Mouse (Mus musculus) neutrophil, adult 5-6 weeks (primary cell): ENCODE measurements around the gene Cisd1. TPM values are rescaled to one million over a fixed set of nuclear protein-coding genes. Genes with fewer than 3 reads are reported as not detected.

Experiments
- ATAC-seq: fragments of 151-379, 151-347 bp; 2 replicates; pipeline ENCODE4 v1.8.0; 2017; ENCODE audit warnings: mild to moderate bottlenecking, moderate TSS enrichment; ENCODE audit not compliant: insufficient number of reproducible peaks, poor library complexity, low FRiP score, severe bottlenecking; ENCODE audit errors: extremely low read depth
- total RNA-seq: library from RNA; stranded (forward); fragments of 200-1000 nt; gene quantifications from 2 replicates; pipeline ENCODE4 v1.2.3, GENCODE M21; 2017

Cisd1 gene
- total RNA-seq, 1 experiment from 2014 or later, result 4.7 TPM

DNA sequence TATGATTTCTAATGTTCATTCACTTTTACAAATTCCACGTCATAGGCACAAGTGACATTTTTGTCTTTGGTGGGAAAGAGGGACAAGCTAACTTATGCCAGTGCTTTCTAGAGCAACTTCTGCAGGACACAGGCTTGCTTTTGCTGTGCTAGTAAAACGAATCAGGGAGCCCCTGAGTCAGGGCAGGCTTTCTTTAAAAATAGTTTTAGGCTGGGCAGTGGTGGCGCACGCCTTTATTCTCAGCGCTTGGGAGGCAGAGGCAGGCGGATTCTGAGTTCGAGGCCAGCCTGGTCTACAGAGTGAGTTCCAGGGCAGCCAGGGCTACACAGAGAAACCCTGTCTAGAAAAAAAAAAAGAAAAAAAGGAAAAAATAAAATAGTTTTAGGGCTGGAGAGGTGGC is 12.8 kb downstream of the Cisd1 start:
- ATAC-seq, result no peak

DNA sequence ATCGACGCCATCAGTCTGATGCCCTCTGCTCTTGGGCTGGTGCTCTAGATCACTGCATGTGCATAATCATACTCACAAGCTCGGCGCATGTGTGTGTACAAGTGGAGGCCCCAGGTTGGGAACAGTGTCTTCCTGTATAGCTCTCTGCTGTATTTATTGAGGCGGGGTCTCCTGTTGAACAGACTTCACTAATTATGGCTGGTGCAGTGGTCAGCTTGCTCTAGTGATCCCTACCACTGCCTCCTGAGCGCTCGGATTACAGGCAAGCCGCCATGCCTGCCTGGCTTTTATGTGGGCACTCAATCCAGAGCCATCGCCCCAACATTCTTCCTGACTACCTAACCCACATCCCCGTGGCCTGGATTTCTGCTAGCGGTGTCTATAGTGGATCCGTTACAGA is 14.7 kb downstream of the Cisd1 start:
- no peak for ATAC-seq

DNA sequence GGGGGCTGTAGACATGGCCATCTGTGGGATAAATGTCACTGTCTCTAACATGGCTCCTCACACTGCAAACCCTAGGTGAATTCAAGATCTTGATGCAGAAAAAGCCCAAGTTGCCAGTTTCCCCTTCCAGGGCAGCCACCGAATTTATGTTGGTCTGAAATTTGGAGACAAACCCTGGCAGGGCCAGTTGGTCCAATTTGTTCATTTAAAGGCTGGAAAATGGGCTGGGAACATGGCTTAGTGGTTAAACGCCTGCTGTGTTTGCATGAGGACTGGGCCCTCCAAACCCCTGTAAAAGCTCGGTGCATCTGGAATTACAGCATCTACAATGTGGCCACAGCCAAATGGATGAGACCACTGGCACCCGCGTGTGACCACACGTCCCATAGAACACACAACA is 15.5 kb downstream of the Cisd1 start:
- ATAC-seq, result no peak

DNA sequence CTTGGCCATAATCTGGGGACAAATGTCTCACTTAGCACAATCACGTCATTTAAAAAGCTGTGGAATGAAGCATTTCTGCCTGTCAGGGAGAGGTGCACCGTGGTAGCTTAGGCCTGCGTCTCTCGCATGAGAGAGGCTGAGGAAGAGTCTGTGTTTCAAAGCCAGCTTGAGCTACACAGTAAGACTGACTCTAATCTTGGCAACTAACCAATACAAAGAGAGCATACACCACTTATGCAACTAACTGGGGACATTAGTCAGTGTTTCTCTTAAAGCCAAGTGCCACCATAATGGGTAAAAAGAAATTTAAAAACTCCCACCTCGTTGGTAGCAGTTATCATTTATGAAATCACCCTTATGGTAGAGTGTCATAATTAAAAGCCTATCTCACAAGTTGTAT is 15.9 kb downstream of the Cisd1 start:
- no peak for ATAC-seq

DNA sequence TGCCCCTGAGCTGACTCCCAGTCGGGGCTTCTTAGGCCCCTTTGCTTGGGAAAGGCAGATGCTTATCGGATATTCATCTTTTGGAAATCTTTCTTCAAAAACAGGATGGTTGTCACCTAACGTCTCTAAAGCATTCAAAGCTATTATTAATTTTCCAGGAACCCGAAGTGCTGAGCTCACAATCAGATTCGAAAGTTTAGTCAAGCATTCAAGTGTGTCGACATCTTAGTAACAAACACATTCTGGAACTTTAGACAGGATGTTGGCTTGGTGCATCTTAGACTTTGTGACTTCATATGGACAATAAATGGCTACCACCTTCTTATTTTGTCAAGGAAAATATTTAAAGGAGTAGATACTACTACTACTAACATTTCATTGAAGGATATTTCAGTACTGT is 16.4 kb downstream of the Cisd1 start:
- no peak for ATAC-seq

DNA sequence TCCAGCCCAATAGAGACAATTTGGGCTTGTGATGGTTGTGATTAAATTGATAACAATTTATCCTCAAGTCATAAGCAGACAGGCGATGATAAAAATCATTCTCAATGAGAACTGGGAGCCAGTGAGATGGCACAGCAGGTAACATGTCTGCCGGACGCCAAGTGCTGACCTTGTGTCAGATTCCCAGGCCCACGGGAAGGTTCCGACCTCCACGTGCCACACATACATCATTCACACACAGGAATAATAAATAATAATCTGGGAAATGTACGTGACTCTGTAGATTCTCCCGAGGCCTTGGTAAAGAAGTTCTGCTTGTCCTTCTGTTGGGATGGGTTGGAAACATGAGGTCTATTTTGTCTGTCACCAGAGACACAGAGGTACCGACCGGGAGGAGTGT is 17.4 kb downstream of the Cisd1 start:
- no peak for ATAC-seq

DNA sequence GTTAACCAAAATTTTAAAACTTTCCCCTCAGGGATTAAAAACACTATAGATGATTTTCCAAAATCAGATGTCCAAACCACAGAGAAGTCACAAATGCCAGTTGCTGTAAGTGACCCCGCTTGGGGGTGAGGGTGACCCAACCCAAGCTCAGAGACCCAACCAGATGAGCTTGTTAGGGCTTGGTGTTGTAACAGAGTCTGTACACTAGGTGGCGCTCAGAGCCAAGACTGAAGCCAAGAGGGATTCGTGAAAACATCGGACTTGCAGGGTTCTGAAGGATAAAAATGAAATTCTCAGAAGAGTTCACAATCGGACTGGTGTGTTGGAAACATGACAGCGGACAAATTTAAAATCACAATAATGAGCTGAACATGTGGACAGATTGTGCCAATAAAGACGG is 18.0 kb downstream of the Cisd1 start:
- peak; percentile 73 for ATAC-seq

DNA sequence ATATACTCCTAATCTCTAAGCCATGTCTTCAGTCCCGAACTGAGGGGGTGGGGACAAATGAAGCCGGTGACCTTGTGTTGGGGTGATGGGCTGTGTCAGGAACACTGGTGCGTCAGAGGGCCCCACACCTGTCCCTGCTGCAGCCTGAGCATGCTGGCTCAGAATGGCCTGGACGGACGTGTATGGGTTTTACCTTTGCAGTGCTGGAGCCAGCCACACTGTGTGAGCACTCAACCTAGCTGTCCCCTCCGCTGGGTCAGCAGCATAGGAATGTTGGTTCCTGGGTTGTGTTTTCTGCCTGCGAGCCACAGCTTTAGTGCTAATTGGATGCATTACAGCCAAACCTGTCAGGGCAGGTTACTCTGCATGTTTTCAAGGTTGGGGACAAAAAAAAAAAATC is 18.6 kb downstream of the Cisd1 start:
- ATAC-seq, result no peak

DNA sequence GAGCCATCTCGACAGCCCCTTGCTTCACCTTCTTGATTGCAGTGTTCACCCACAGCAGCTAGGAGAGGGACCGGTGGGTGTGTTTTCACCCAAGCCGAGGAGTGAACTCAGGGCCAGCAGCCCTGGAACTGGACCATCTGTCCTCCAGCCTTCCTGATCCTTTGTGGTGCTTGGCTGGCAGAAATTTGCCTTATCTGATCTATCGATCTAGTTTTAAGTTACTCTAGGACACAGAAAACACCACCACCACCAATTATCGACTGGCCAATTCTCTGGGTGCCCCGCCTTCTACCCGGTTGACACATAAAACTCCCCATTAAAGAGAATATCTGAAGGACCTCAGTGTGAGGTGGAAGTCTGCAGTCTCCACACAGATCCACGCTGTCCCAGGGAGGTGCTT is 21.1 kb downstream of the Cisd1 start:
- no peak for ATAC-seq

DNA sequence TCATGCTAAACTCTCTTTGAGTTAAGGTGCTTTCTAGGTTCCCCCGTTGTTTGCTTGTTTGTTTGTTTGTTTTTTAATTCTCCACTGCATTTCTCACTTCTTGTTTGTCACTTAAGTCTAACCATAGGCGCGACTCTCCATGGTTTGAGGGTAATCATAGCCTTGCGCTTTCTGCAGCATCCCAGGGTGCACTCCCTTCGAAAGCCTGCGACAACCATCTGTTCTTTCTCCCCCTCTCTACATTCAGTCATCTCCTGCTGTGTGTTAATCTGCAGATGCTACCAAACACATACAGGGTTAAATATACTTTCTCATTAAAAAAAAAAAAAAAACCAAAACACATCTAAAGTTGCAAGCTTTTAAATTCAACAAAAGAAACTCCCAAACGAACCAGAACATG is 28.3 kb downstream of the Cisd1 start:
- no peak for ATAC-seq

DNA sequence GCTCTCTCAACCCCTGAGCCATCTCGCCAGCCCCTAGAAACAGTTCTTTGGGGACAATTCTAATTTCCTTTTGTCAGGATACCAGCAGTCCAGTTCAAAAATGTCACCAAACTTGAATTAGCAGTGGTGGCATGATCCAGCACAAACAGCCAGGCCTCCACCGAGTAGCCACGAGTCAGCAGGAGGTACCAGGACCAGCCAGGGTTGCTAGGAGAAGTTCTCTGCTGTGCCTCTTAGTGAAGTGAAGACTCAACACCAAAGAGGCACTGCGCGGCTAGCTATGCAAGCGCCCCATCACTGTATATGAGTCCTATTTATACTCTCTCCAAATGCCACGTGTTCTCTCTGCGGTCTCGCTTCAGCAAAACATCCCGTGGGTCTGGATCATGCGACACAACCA is 28.7 kb downstream of the Cisd1 start:
- ATAC-seq, result no peak

DNA sequence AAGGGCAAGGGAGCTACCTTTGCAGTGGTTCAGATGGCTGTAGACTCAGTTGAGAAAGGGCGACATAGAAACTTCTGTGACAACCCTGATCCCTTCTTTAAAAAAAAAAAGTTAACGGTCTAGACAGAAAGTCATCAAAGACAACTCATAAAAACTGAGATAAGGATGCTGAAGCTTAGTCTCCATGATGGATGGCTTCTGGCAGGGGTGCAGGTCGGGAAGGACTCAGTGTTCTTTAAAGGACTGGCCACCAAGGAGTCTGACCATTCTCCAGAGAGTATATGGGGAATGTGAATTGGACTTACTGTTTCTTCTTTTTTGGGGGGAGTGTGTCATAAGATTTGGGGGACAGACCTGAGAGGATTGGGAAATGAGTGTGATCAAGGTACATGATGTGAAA is 30.2 kb downstream of the Cisd1 start:
- no peak for ATAC-seq

DNA sequence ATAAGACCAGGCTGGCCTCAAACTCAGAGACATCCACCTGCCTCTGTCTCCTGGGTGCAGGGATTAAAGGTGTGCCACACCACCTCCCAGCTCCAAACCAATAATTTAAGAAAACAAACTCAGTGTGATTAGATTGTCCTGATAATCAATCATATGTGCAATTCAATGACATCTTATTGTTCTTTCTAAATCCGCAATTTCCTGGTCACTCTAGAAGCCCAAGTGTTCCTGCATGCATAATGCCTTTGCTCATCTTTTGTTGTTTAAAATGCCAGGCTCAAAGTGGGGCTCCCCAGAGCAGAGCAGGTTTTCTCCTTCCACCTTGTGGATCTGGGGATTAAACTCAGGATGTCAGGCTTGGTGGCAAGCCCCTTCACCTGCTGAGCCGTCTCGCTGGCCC is 34.5 kb downstream of the Cisd1 start:
- ATAC-seq, result no peak

DNA sequence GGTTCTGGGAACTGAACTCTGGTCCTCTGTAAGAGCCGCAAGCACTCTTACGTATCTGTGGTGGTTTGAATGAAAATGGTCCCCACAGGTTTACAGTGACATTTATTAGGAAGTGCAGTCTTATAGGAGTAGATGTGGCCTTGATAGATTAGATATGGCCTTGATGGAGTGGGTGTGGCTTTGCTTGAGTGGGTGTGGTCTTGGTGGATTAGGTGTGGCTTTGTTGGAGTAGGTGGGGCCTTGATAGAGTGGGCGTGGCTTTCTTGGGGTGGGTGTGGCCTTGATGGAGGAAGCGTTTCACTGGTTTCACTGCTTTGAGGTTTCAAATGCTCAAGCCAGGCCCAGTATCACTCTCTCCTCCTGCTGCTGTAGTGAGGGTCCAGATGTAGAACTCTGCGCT is 36.6 kb downstream of the Cisd1 start:
- ATAC-seq, result no peak

DNA sequence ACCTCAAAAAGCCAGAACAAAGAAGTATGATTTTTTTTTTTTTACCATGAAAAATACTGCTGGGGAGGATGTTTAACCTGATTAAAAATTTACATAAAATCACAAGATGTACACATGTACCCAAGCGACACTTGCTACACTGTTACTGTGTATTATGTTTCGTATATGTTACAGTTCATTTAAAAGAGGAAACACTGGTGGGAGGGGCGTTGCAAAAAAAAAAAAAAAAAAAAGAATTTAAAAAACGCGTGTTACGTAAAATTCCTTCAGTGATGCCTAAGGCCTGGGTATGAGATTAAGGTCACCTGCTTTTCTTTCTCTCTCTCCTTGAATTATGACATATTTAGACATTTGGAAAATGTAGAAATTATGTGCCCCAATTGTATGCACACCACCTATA is 38.0 kb downstream of the Cisd1 start:
- no peak for ATAC-seq

DNA sequence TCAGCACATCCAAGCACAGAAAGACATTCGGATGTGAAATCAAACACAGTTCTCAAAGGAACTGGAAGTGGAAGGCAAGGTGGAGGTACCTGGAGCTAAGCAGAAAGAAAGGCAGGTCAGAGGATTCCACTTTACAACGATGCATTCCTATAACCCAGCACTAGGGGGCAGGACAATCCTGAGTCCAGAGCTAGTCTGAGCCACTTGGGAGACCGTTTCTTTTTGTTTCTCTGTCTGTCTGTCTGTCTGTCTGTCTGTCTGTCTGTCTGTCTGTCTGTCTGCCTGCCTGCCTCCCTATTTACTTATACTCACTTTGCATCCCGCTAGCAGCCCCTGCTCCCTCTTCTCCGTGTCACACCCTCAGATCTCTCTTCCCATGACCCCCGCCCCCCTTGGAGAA is 38.6 kb downstream of the Cisd1 start:
- ATAC-seq, result peak; percentile 69; the same call in 1 of the 2 replicates

DNA sequence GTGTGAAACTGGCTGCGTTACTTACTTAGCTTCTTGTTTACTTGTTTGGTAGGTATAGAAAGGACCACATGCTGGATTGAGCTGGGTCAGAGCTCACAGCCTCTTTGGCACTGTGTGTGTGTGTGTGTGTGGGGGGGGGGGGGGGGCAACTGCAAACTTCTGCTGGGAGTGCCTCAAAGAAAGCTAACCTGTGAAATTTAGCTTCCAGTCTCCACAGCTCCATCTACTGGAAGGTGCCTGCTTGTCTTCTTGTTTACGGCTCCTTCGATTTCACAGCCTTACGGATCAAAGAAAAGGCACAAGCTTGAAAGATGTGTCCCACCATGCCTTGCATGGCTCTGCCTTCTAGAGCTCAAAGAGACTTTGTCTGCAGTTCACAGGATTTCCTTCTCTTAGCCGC is 42.3 kb downstream of the Cisd1 start:
- peak; percentile 54; the same call in 1 of the 2 replicates for ATAC-seq

DNA sequence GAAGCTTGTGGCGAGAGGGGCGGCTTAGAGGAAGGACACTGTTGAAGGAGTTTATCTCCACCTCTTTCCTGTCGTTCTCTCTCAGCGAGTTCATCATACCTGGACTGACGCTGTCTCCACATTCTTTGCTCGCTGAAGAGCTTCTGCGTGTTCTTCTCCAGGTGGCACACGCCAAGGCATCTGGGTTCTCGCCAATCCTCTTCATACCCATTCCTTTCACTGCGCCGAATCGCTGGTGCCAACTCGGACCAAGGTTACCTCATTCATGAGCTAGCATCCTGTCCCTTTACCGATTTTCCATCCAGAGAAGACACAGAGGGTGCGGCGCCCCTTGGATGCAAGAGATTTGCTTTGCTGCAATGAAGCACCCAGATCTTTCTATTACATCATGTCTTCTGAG is 44.6 kb downstream of the Cisd1 start:
- no peak for ATAC-seq

DNA sequence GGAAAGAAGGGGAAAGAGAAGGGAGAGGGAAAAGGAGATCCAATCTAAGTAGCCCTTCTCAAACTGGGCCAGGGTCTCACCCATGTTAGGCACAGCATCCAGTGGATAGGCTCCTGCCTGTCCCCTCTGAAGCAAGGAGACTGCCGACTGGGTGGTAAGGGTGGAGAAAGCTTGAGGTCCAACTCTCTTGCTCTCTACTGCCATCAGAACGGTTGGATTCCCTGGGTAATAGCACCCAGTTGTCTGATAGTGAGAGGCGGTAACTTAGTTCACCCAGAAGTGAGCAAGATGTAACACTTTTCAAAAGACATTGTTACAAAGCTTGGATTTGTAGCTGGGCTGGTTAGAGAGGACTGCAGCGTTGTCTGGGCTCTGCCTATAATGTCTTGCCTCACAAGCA is 51.5 kb downstream of the Cisd1 start:
- no peak for ATAC-seq

DNA sequence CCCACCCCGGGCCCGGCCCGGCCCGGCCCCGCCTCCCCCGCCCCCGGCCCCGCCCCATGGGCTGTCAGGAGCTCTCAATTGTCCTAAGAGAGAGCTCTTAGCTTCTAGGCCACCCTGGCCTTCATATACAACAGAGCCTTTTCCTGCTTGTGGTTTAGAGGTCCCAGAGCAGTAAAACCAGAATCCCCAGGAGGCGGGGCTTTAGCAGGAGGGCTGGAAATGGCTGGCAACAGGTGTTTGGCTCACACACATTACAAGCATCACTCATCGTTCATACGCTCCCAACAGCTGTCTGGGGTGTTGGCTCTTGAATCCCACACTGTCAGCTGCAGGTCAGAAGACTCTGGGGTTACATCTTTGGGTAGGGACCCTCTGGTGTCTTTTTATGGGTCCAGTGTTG is 52.5 kb downstream of the Cisd1 start:
- ATAC-seq, result no peak

DNA sequence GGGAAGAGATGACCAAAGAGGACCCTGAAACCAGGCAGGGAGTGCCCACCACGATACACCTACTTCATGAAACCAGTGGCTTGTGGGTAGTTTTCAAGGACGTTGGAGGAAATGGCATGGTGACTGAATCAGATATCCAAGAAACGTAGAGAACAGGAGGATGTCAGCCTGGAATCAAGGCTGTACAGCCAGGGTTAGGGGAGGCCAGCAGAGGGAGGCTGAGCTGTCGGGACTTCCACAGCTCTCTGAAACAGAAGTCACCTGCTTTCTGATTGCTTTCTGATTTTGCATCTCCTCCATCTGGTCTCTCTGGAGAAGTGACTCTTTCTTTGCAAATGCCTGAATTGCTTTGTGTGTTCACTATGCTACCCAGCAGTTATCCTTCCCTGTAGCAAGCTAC is 53.0 kb downstream of the Cisd1 start:
- peak; percentile 23; the same call in 1 of the 2 replicates for ATAC-seq

DNA sequence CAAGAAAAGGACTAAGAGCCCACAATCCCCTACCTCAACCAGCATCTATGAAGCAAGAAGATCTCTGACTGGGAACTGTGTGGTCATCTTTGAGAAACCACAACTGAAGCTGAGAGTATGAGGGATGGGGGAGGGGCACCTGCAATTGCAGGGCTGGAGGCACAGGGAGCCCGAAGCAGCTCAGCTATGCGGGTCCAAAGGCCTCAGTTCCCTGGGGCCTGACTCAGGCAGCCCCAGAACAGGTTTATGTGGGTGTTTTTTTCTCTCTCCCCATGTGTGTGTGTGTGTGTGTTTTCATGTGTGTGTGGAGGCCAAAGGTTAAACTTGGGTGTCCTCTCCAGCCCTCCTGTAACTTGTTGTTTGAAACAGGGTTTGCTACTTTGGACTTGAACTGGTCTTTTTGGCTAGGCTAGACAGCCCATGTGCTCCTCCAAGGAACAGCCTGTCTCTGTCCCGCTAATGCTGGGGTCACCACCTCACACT is 53.5 kb downstream of the Cisd1 start:
- no peak for ATAC-seq
